Mouse (Mus musculus) right cerebral cortex, postnatal 10 days (tissue): ENCODE measurements at regions not wholly inside any gene's neighbourhood (a gene's known extent, or its start where the extent isn't known, plus 50 kb on each side); places are given as distances from the start of the nearest gene placed in this dataset.

Experiments used
- DNase-seq, 2 experiments: peaks; one replicate each; pipeline ENCODE4 v3.0.0; 2021; ENCODE audit warnings: low spot score in 2 of 2

DNA sequence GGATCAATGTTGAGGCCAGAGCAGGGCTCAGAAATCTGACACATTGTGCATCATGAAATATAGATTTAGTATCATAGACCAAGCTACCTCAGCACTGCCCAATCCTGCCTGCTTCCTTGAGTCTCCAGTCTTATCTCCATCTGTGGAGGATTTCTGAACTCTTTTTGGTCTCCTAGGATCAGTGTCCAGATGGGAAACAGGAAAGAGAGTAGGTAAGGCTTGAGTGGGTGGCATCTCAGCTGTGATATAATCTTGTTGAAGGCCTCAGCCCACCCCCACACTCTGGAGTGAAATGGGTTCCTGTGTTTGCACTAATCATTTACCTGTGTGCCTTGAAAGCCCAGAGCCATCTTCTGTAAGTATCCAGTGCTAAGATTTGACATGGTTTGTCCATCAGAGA, 74.3 kb upstream of the Aff3 start:
- DNase-seq = no peak

DNA sequence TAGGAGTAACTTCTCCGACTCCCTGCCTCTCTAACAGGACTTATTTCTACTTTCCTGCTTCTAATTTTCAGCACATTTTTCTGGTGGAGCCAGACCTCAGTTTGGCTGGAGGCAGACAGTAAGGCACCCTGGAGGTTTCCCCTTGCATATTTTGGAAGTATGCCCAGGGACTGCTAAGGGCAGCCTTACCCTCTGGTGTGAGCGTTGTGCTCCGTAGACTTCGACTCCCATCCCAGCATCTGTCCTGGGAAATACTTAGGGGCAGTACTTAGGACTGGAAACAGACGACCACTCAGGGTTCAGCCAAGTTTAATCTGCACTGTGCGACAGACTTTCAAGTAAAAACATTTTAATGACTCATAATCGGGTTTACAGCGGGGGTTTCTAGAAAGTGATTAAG, 71.0 kb upstream of the Aff3 start:
- DNase-seq = no peak

DNA sequence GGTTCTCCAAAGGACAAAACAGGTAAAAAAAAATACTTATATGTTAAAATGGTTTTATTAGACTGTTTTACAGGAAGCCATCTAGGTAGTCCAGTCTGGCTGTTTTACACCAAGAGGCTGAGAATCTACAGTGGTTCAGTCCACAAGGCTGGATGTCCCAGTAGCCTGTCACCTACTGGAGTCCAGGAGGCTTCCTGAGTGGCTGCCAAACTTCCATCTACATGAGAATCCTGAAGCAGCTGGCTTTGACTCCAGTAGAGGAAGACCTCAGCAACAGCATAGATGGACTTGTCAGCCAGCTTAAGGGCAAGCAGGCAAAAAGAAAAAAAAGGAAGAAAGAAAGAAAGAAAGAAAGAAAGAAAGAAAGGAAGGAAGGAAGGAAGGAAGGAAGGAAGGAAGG, 68.4 kb upstream of the Aff3 start:
- no peak for DNase-seq

DNA sequence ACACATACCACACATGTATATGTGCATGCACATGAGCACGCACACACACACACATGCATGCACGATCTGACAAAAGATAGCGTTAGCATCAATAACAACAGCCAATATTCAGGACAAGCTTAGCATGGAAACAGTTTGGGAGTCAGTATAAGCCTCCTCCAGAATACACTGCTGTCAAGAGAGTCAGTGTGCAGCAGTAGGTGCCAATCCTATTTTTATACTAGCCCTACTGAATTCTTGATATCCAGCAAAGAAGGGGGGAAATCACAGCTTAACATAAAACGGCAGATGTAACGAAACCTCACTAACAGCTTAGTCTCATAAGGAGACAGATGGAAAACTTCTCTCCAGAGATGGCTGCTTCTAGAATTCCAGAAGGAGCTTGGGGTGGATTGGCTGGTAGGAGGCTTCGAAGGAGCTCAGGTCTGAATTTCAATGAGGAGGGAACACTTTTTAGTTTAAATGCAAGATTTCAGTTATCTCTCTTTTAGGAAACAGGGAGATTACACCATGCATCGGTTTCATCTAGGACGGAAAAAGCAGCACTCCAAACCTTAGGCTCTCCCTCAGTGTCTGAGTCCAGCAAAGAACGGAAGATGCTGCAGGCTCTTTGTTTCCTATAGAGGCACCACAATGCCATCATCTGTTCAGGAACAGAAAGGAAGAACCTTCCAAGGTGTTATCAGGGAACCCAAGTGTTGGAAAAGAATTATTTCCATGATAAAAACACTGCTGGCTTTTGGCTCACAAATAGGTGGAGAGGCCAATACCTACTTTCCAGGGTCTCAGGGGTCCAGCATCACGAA, 65.4 kb upstream of the Aff3 start:
- DNase-seq = peak in 1 of 2 experiments; percentile 66

DNA sequence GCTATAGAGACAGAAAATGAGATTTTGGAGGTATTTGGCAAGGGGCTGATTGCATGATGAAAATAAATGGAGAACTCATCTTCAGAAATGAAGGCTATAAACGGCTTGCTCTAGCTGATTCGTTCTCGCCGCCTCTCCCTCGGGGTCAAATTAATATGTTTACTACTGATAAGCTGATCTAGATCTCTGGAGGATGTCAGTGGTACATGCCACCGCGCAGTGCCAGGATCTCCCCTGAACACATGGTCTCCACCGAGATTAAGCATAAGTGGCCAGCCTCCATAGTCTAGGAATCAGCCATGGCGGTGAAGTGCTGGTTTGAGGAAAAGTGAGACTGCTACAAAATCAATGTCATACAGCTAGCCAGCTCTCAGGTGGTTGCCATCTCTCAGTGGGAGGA, 61.0 kb upstream of the Aff3 start:
- no peak for DNase-seq

DNA sequence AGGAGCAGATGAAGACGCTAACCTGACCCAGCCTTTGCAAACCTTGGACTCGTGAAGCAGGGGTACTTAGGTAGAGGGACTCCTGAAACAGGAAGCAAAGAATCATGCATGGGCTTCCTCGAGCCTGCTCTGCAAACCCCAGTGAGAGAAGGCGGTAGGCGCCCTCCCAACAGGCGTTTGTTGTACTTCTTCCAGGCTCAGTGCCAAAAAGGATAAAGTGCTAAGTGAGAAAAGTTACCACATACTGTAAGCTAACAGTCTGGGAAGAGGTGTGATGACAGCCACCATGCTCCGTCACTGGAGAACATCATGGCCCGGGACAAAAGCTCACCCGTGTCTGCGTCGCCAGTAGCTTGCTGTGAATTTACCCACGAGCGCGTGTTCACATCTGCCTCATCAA, 59.9 kb upstream of the Aff3 start:
- DNase-seq = no peak

DNA sequence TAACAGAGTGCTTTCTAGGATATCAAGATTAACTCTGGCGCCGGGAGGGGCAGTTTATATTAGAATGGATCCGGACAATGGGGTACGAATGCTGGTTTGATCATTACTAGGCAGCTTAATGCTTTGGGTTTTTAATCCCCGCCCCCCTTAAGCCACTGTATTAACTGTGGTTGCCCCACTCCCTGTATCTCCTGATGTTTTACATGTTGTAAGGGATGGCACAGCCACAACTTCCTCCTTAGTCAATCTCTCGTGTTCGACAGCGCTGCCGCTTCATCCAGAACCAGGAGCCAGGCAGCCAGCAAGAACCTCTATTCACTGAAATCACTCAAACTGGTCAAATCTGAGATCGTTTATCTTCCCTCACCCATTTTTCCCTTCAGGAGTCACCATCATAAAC, 57.4 kb upstream of the Aff3 start:
- no peak for DNase-seq

DNA sequence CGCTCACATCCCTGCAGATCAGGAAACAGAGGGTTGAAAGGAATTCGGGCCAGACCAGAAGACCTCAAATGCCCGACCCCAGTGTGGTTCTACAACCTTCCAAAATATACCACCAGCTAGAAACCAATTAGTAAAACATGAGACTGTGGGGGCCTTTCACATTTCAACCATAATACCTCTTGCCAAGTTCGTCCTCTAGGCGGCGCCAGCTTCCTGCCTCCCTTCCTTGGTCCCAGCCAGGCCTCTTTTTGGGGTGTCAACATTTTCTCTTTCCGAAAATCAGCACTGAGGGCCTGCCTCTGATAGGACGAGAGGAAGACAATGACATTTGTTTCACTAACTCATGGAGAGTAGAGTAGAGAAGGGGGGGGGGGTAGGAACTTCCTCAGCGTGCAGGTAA, 55.5 kb upstream of the Aff3 start:
- no peak for DNase-seq

DNA sequence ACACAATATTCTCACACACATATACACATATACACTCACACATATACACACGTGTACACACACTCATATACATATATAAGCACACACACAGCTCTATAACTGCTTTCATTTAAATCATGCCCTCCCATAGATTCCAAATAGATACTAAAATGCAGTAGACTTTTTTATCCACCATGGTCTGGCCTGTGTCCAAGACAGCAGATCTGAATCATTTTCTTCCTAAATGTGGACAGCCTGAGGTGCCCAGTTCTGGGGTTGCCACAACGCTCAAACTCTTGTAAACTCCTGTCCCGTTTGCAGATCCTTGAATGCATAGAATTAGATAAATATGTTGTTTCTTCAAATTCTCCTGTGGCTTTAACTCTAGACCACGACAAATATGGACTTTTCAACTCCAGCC, 50.9 kb upstream of the Aff3 start:
- DNase-seq = no peak
